Mouse (Mus musculus) thymus, postnatal 10 days (tissue): ENCODE measurements around the gene Ggt6.
"Not testable (repeated sequence)": the region's sequence is repeated elsewhere in the genome, so short reads cannot be mapped to it uniquely, and the experiment has no call there.

Source experiments
- DNase-seq, 2 experiments: peaks; one replicate each; pipeline ENCODE4 v3.0.0; 2021; ENCODE audit warnings: low spot score in 2 of 2

The Ggt6 gene

GRCm38 (mm10) chr11:72410521-72411092, 24.7 kb upstream of the Ggt6 start:
- no peak for DNase-seq

DNA sequence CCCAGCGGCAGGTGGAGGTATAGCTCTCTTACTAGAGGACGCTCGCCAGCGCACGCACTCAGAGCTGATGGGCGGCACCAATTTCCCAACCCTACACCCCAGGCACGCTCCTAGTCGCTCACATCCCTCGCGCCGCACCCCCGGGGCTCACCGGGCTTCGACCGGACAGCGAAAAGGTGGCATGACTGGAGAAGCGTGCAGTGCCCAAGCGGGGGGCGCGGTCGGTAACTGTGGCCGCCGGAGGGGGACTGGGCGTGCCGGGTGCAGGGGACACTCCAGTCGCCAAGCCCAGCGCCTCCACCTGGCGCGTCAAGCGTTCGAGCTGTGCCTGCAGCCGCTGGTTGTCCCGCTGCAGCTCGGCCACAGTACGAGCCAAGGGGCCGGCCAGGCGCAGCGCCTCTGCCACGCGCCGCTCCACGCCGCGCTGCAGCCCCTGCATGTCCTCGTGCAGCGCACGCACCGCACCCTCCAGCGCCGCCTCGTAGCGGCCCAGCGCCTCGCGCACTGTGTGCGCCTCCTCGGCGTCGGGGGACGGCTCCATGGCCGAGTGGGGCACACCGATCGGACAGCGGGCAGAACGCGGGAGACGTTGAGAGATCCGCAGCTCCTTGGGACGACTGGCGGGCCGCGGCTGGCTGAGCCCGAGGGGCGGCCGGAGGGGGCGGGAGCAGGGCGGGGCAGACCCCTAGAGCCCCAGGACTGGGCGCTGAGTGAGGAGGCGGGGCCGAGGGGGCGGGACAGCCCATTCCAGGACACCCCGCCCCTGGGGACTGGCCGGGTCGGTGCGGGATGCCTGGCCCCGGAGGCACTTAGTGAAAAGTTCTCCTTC, 24.0 kb upstream of the Ggt6 start, which contains the start of gene Smtnl2:
Gene Smtnl2, minus strand, starts transcription at position 621 of the 829 bp plus-strand sequence.
- peak in 1 of 2 experiments; percentile 22 for DNase-seq

DNA sequence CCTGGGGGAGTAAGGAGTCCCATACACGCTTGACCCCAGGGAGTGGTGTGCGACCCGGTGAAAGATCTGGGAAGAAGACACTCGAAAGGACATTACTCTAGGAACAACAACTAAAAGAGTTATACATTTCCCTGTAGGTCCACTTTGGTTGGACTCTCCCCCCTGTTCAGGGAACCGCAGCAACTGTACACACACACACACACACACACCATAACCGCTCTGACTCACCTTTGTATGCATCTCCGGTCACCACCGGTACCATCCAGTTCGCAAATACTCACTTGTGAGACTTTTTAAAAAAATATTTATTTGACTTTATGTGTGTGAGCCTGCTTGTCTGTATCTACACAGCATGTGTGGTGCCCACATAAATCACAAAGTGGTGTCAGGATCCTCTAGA, 23.4 kb upstream of the Ggt6 start:
- DNase-seq, result no peak

- no peak for DNase-seq
These were observed 22.3 kb upstream of the Ggt6 start for GRCm38 (mm10) chr11:72413016-72413415.

DNA sequence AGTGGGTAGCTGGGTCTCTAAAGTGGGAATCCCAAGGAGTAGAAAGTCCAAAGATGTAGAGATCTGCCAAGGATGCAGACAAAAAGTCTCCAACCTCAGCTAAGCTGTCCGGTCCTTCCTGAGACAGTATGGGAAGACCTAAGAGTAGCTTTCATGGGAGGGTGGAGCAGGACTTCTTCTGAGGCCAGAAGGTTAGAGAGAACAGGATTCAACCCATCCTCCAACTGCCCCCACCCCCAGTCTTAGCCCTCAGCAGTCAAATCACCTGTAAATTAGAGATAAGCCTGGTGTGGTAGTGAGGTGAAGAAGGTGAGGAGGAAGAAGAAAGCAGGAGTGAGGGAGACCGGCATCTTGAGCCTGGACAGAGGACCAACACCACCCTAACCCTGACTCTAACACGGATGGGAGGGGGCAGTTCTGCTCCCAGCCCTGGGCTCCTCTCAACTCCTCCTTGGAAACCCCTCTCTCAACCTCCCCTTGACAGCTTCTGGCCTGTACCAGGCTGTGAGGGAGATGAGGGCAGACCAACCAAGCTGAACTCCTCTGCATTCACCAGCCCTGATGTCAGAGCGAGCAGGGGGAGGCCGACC, 21.6 kb upstream of the Ggt6 start:
- DNase-seq, result no peak

- no peak for DNase-seq
These were observed 20.2 kb upstream of the Ggt6 start for GRCm38 (mm10) chr11:72415155-72415554.

- DNase-seq, result no peak
These were observed 18.7 kb upstream of the Ggt6 start for GRCm38 (mm10) chr11:72416666-72417065.

GRCm38 (mm10) chr11:72417376-72417775, 17.9 kb upstream of the Ggt6 start:
- no peak for DNase-seq

GRCm38 (mm10) chr11:72418227-72418626, 17.1 kb upstream of the Ggt6 start:
- DNase-seq, result no peak

DNA sequence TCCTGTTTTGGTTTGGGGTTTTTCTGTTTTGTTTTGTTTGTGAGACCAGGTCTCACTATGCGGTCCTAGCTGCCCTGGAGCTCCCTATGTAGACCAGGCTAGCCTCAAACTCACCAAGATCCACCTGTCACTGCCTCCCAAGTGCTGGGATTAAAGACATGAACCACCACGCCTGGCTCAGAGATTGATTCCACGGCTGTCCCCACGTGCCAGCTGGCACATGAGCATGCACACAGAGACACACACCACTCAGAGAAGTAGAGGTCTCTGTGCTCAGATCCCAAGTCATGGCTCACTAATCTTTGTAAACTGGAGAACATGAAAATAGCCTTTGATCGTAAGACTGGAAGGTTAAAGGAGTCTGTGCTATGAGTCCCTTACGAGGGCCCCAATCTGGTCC, 16.3 kb upstream of the Ggt6 start:
- DNase-seq, result no peak

- DNase-seq, result no peak
These were observed 14.7 kb upstream of the Ggt6 start for GRCm38 (mm10) chr11:72420460-72421122.

DNA sequence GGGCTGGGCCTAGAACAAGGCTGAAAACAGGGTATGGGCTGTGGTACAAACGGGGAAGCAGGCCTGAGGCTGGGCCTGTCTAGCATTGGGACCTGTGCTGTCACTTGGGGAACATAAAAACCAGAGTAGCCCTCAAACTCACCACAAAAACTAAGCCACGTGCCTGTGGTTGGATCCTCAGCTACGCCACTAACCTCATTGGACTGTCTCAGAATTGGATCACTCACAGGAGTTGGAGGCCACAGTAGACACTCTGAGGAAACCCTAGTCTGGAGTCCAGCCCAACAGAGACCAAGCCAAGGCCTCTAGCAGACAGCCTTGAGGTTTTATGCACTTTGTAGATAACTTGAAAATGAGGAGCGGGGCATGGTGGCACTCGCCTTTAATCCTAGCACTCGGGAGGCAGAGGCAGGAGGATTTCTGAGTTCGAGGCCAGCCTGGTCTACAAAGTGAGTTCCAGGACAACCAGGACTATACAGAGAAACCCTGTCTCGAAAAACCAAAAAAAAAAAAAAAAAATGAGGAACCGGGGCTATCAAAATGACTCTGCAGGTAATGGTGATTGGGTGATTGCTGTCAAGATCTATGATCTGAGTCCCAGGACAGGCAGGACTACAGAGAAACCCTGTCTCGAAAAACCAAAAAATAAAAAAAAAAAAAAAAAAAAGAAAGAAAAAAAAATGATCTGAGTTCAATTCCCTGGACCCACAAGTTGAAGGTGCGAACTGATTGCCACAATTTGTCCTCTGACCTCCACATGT, 13.6 kb upstream of the Ggt6 start:
- DNase-seq, result no peak

GRCm38 (mm10) chr11:72423686-72424085, 11.6 kb upstream of the Ggt6 start:
- DNase-seq, result no peak

GRCm38 (mm10) chr11:72425201-72425600, 10.1 kb upstream of the Ggt6 start:
- no peak for DNase-seq

DNA sequence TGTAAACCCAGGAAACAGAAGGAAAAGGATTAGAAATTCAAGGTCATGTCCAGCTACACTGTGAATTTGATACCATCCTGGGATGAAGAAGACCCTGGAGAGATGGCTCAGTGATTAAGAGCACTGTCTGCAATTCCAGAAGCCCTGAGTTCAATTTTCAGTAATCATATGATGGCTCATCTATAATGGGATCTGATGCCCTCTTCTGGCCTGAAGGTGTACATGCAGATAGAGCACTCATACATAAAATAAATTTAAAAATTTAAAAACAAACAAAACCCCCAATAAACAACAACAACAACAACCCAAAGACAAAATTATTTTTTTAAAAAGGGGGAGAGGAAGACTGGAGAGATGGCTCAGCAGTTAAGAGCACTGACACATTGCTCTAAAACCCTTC, 8.4 kb upstream of the Ggt6 start:
- no peak for DNase-seq

- peak; percentile 57 to 80 for DNase-seq
These were observed 6.6 kb upstream of the Ggt6 start for GRCm38 (mm10) chr11:72428694-72429093.

- peak; percentile 60 to 71 for DNase-seq
These were observed 6.0 kb upstream of the Ggt6 start for GRCm38 (mm10) chr11:72429288-72429690.

- DNase-seq, result not testable (repeated sequence)
These were observed 4.8 kb upstream of the Ggt6 start for GRCm38 (mm10) chr11:72430311-72431068.

GRCm38 (mm10) chr11:72435694-72436045, 344 bp downstream of the Ggt6 start:
- DNase-seq, result no peak

GRCm38 (mm10) chr11:72436271-72436670, 945 bp downstream of the Ggt6 start:
- no peak for DNase-seq
